Mouse (Mus musculus): ENCODE data around the gene Cpne7. TPM values are rescaled to one million over a fixed set of nuclear protein-coding genes. Genes with fewer than 3 reads are reported as not detected.

Cpne7 gene
- total RNA-seq (2018; cell fraction: chromatin; rRNA removed): 1 to 10 TPM in 1 of 26 experiments, not detected in 25; 1.4 TPM
- total RNA-seq (2018; cell fraction: cytosol; rRNA removed): not detected
- not detected for total RNA-seq (2018; cell fraction: nucleus; rRNA removed)
- not detected in 3 replicates for polyA plus RNA-seq (2018)

GRCm38 (mm10) chr8:123117127-123117731 is at the start of gene Cpne7:
Gene Cpne7 (plus strand): TSS chr8:123117374.
- Histone ChIP-seq H3K79me2 (ENCODE audit: inconsistent target) (no peaks in the 10 kb centered on the region), H3K27ac (no peak within 1 kb of the TSS), H3K36me3 (ENCODE audit: inconsistent target) (no peaks in the 10 kb centered on the region), H3K4me3 (ENCODE audit: inconsistent target) (no peak within 1 kb of the TSS)
- 2% methylated on average over 51 of the region's 51 CpGs for WGBS (ENCODE audit: missing documents)

DNA sequence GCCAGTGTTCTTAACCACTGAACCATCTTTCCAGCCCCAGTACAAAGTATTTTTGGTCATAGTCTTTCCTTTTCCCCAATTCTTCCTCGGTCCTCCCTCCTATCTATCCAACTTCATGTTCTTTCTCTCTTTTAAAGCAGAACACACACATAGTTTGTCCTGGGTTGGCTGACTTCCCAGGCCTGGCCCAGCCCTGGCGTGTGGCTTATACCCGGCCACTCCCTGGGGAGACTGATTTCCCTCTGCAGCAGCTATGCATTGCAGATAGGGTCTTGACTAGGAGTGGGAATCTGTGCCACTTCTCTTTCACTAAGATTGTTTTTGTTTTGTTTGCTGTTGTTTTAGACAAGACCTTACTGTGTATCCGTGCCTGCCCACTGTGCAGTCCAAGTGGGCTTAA is 46.0 kb upstream of the Cpne7 start:
- Histone ChIP-seq H3K27ac (no peak overlapping the region), H3K79me2 (ENCODE audit: inconsistent target) (peaks cover 33% of the 10 kb centered on the region), H3K4me3 (ENCODE audit: inconsistent target) (no peak overlapping the region), H3K36me3 (ENCODE audit: inconsistent target) (peaks cover 38% of the 10 kb centered on the region)
- 88% methylated on average over 4 of the region's 4 CpGs for WGBS (ENCODE audit: missing documents)

- WGBS (ENCODE audit: missing documents): 72% methylated on average over 6 of the region's 6 CpGs
- Histone ChIP-seq H3K36me3 (ENCODE audit: inconsistent target) (peaks cover 66% of the 10 kb centered on the region), H3K79me2 (ENCODE audit: inconsistent target) (no peaks in the 10 kb centered on the region), H3K4me3 (ENCODE audit: inconsistent target) (no peak overlapping the region), H3K27ac (no peak overlapping the region)
Observed at GRCm38 (mm10) chr8:123077213-123077612, 40.0 kb upstream of the Cpne7 start.

DNA sequence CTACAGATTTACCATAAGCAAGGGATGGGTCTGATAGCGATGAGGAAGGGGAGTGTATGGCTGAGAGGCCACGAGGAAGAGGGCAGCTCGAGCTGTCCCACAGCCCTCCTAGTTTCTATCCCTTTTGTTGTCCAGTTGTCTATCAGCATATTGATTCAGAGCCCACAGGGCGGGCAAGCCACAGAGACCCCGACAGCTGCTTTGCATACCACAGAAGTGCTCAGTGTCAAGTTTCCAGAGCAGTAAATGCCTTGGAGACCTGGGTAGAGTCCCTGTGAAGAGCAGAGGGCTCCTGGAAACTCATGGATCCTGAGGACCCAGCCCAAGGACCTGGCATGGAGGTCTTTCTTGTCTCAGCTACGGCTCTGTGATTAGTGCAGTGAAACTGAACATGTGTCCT is 34.2 kb upstream of the Cpne7 start:
- H3K27ac ChIP-seq: no peak overlapping the region
- no peaks in the 10 kb centered on the region for H3K79me2 ChIP-seq (ENCODE audit: inconsistent target)
- WGBS (ENCODE audit: missing documents): 96% methylated on average over 6 of the region's 6 CpGs
- no peak overlapping the region for H3K4me3 ChIP-seq (ENCODE audit: inconsistent target)
- H3K36me3 ChIP-seq (ENCODE audit: inconsistent target): peaks cover 78% of the 10 kb centered on the region

DNA sequence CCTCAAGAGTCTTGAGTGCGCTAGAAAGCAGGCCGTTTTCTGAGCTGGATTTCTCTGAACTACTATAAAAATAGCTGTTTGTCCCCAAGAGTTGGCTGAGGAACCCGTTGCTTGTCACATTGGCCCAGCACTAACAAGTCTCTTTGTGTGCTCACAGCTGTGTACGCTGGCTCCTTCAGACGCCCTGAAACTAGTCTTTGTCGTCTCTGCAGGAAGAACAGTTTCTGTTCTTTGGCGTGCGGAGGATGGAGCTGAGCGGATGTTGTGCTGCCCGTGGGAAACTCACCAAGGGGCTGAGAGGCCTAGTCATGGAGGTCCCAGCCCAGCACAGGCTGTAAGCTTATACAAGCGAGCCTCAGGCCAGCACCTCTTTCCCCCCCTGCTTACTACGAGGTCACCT is 33.6 kb upstream of the Cpne7 start:
- Histone ChIP-seq H3K36me3 (ENCODE audit: inconsistent target) (peaks cover 81% of the 10 kb centered on the region), H3K4me3 (ENCODE audit: inconsistent target) (no peak overlapping the region), H3K27ac (no peak overlapping the region), H3K79me2 (ENCODE audit: inconsistent target) (no peaks in the 10 kb centered on the region)
- 94% methylated on average over 12 of the region's 12 CpGs for WGBS (ENCODE audit: missing documents)

GRCm38 (mm10) chr8:123087289-123087688 is 29.9 kb upstream of the Cpne7 start:
- Histone ChIP-seq H3K4me3 (ENCODE audit: inconsistent target) (no peak overlapping the region), H3K36me3 (ENCODE audit: inconsistent target) (peaks cover 78% of the 10 kb centered on the region), H3K79me2 (ENCODE audit: inconsistent target) (no peaks in the 10 kb centered on the region), H3K27ac (no peak overlapping the region)
- 93% methylated on average over 9 of the region's 9 CpGs for WGBS (ENCODE audit: missing documents)

- 92% methylated on average over 7 of the region's 11 CpGs for WGBS (ENCODE audit: missing documents)
- Histone ChIP-seq H3K4me3 (ENCODE audit: inconsistent target) (no peak overlapping the region), H3K36me3 (ENCODE audit: inconsistent target) (peaks cover 29% of the 10 kb centered on the region), H3K27ac (no peak overlapping the region), H3K79me2 (ENCODE audit: inconsistent target) (no peaks in the 10 kb centered on the region)
Observed at GRCm38 (mm10) chr8:123097216-123097615, 20.0 kb upstream of the Cpne7 start.

- Histone ChIP-seq H3K27ac (no peak overlapping the region), H3K4me3 (ENCODE audit: inconsistent target) (no peak overlapping the region), H3K79me2 (ENCODE audit: inconsistent target) (peaks cover 6% of the 10 kb centered on the region), H3K36me3 (ENCODE audit: inconsistent target) (peaks cover 28% of the 10 kb centered on the region)
- 94% methylated on average over 11 of the region's 12 CpGs for WGBS (ENCODE audit: missing documents)
Observed at GRCm38 (mm10) chr8:123097786-123098584, 19.2 kb upstream of the Cpne7 start.

GRCm38 (mm10) chr8:123100288-123100687 is 16.9 kb upstream of the Cpne7 start:
- 19% methylated on average over 6 of the region's 8 CpGs for WGBS (ENCODE audit: missing documents)
- Histone ChIP-seq H3K36me3 (ENCODE audit: inconsistent target) (peaks cover 23% of the 10 kb centered on the region), H3K4me3 (ENCODE audit: inconsistent target) (no peak overlapping the region), H3K79me2 (ENCODE audit: inconsistent target) (peaks cover 18% of the 10 kb centered on the region), H3K27ac (peak overlapping the region; percentile 44)

- Histone ChIP-seq H3K36me3 (ENCODE audit: inconsistent target) (peaks cover 23% of the 10 kb centered on the region), H3K27ac (no peak overlapping the region), H3K79me2 (ENCODE audit: inconsistent target) (peaks cover 18% of the 10 kb centered on the region), H3K4me3 (ENCODE audit: inconsistent target) (no peak overlapping the region)
- WGBS (ENCODE audit: missing documents): 74% methylated on average over 4 of the region's 4 CpGs
Observed at GRCm38 (mm10) chr8:123101244-123101643, 15.9 kb upstream of the Cpne7 start.

- Histone ChIP-seq H3K4me3 (ENCODE audit: inconsistent target) (peak within 1 kb of the TSS; percentile 56), H3K27ac (peak within 1 kb of the TSS; percentile 52), H3K36me3 (ENCODE audit: inconsistent target) (peaks cover 22% of the 10 kb centered on the region), H3K79me2 (ENCODE audit: inconsistent target) (peaks cover 18% of the 10 kb centered on the region)
- WGBS (ENCODE audit: missing documents): 2% methylated on average over 51 of the region's 56 CpGs
Observed at GRCm38 (mm10) chr8:123101735-123102685, 15.2 kb upstream of the Cpne7 start, which contains the start of gene Rpl13. Gene Rpl13 (plus strand): TSS chr8:123102350.

GRCm38 (mm10) chr8:123102855-123103254 is 14.3 kb upstream of the Cpne7 start:
- Histone ChIP-seq H3K36me3 (ENCODE audit: inconsistent target) (peaks cover 17% of the 10 kb centered on the region; the same call in 1 of the 2 replicates), H3K79me2 (ENCODE audit: inconsistent target) (peaks cover 18% of the 10 kb centered on the region), H3K4me3 (ENCODE audit: inconsistent target) (peak overlapping the region; percentile 54), H3K27ac (0 out of 2 replicates have a peak overlapping the region, but pooled peaks have one; percentile 15)
- 2% methylated on average over 11 of the region's 26 CpGs for WGBS (ENCODE audit: missing documents)

- peak overlapping the region; percentile 15; the same call in 1 of the 2 replicates for H3K27ac ChIP-seq
- peaks cover 17% of the 10 kb centered on the region; the same call in 1 of the 2 replicates for H3K36me3 ChIP-seq (ENCODE audit: inconsistent target)
- WGBS (ENCODE audit: missing documents): 20% methylated on average over 14 of the region's 15 CpGs
- H3K79me2 ChIP-seq (ENCODE audit: inconsistent target): peaks cover 18% of the 10 kb centered on the region
- H3K4me3 ChIP-seq (ENCODE audit: inconsistent target): peak overlapping the region; percentile 54
Observed at GRCm38 (mm10) chr8:123103285-123103684, 13.9 kb upstream of the Cpne7 start.

Measured in macrophage (primary cell).